Mouse (Mus musculus): Measurements from ENCODE around the gene 1700001C02Rik.

- TF ChIP-seq CTCF (IDR thresholded peaks at IDR 0.05; ENCODE audit: extremely low read depth, insufficient read depth, low read length) (no peak), POLR2A (IDR thresholded peaks at IDR 0.05; ENCODE audit: extremely low read depth, insufficient read depth, low read length) (no peak)
Measured at GRCm38 (mm10) chr5:30518108-30518507, 52.3 kb downstream of the 1700001C02Rik start.

All from cortical plate, adult 2 months (tissue).